Mouse (Mus musculus): ENCODE results near the gene Ptov1. TPM values are rescaled to one million over a fixed set of nuclear protein-coding genes. Genes with fewer than 3 reads are reported as not detected.
"Not testable (repeated sequence)": the region's sequence is repeated elsewhere in the genome, so short reads cannot be mapped to it uniquely, and the experiment has no call there.

Gene Ptov1
- polyA plus RNA-seq, 1 experiment = 212 TPM

GRCm38 (mm10) chr7:44890180-44890579 lies 20.6 kb upstream of the Ptov1 start:
- no peak for DNase-seq
- TF ChIP-seq POLR2A (IDR thresholded peaks at IDR 0.05; ENCODE audit: low read depth, low read length) (no peak), CTCF (conservative IDR thresholded peaks at IDR 0.05; ENCODE audit: insufficient read depth, insufficient read length, low read depth, low read length) (no peak)
- H3K27ac ChIP-seq (ENCODE audit: insufficient read depth, low read depth, low read length) = no peak overlapping the region
- H3K4me1 ChIP-seq (ENCODE audit: control insufficient read depth, insufficient read depth, low read length) = peaks cover 11% of the 10 kb centered on the region
- WGBS = 66% methylated on average over 7 of the region's 7 CpGs
- H3K4me3 ChIP-seq (ENCODE audit: insufficient read depth, low read depth, low read length) = no peak overlapping the region
- H3K27me3 ChIP-seq (replicated peaks; ENCODE audit: control insufficient read depth, insufficient read depth, low read length) = no peaks in the 10 kb centered on the region
- no peaks in the 10 kb centered on the region for H3K36me3 ChIP-seq (ENCODE audit: control insufficient read depth, insufficient read depth, low read length)

- H3K27ac ChIP-seq (ENCODE audit: insufficient read depth, low read depth, low read length) = no peak overlapping the region
- H3K4me3 ChIP-seq (ENCODE audit: insufficient read depth, low read depth, low read length) = no peak overlapping the region
- peaks cover 9% of the 10 kb centered on the region for H3K4me1 ChIP-seq (ENCODE audit: control insufficient read depth, insufficient read depth, low read length)
- no peak for DNase-seq
- H3K36me3 ChIP-seq (ENCODE audit: control insufficient read depth, insufficient read depth, low read length) = peaks cover 2% of the 10 kb centered on the region; the same call in 1 of the 2 replicates
- no peak for TF ChIP-seq CTCF (conservative IDR thresholded peaks at IDR 0.05; ENCODE audit: insufficient read depth, insufficient read length, low read depth, low read length)
- WGBS = 47% methylated on average over 13 of the region's 13 CpGs
- no peaks in the 10 kb centered on the region for H3K27me3 ChIP-seq (replicated peaks; ENCODE audit: control insufficient read depth, insufficient read depth, low read length)
Measured at GRCm38 (mm10) chr7:44888256-44889105, 18.9 kb upstream of the Ptov1 start.

DNA sequence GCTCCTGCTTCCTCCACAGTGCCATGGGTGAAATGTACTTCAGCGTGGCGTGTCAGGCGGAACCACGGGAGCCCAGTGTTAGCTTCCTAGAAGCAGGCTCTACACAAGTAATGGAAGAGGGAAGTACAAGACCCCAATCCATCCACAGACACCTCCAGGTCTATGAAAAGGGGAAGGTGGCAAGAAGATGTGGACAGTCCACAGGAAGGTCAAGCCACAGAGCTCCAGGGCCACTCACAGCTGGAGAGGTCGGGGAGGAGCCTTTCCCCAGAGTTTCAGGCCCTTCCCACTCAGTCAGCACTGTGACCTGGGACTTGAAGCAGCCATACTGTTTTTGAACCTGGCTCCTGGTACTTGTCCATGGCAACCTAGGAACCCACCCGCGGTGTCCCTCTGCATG lies 17.4 kb upstream of the Ptov1 start:
- Histone ChIP-seq H3K27me3 (replicated peaks; ENCODE audit: control insufficient read depth, insufficient read depth, low read length) (no peaks in the 10 kb centered on the region), H3K27ac (ENCODE audit: insufficient read depth, low read depth, low read length) (no peak overlapping the region), H3K36me3 (ENCODE audit: control insufficient read depth, insufficient read depth, low read length) (peaks cover 2% of the 10 kb centered on the region; the same call in 1 of the 2 replicates), H3K4me1 (ENCODE audit: control insufficient read depth, insufficient read depth, low read length) (peaks cover 9% of the 10 kb centered on the region), H3K4me3 (ENCODE audit: insufficient read depth, low read depth, low read length) (no peak overlapping the region)
- no peak for DNase-seq
- WGBS = 84% methylated on average over 7 of the region's 7 CpGs
- TF ChIP-seq POLR2A (IDR thresholded peaks at IDR 0.05; ENCODE audit: low read depth, low read length) (no peak), CTCF (conservative IDR thresholded peaks at IDR 0.05; ENCODE audit: insufficient read depth, insufficient read length, low read depth, low read length) (no peak)

GRCm38 (mm10) chr7:44884637-44885036 lies 15.0 kb upstream of the Ptov1 start:
- Histone ChIP-seq H3K4me1 (ENCODE audit: control insufficient read depth, insufficient read depth, low read length) (no peaks in the 10 kb centered on the region), H3K4me3 (ENCODE audit: insufficient read depth, low read depth, low read length) (no peak overlapping the region), H3K36me3 (ENCODE audit: control insufficient read depth, insufficient read depth, low read length) (peaks cover 2% of the 10 kb centered on the region; the same call in 1 of the 2 replicates), H3K27ac (ENCODE audit: insufficient read depth, low read depth, low read length) (no peak overlapping the region), H3K27me3 (replicated peaks; ENCODE audit: control insufficient read depth, insufficient read depth, low read length) (no peaks in the 10 kb centered on the region)
- WGBS = 94% methylated on average over 5 of the region's 5 CpGs
- TF ChIP-seq POLR2A (IDR thresholded peaks at IDR 0.05; ENCODE audit: low read depth, low read length) (no peak), CTCF (conservative IDR thresholded peaks at IDR 0.05; ENCODE audit: insufficient read depth, insufficient read length, low read depth, low read length) (no peak)
- DNase-seq = no peak

- no peak for DNase-seq
- WGBS = 90% methylated on average over 3 of the region's 3 CpGs
- Histone ChIP-seq H3K27ac (ENCODE audit: insufficient read depth, low read depth, low read length) (no peak overlapping the region), H3K4me3 (ENCODE audit: insufficient read depth, low read depth, low read length) (no peak overlapping the region), H3K27me3 (replicated peaks; ENCODE audit: control insufficient read depth, insufficient read depth, low read length) (no peaks in the 10 kb centered on the region), H3K36me3 (ENCODE audit: control insufficient read depth, insufficient read depth, low read length) (peaks cover 2% of the 10 kb centered on the region; the same call in 1 of the 2 replicates), H3K4me1 (ENCODE audit: control insufficient read depth, insufficient read depth, low read length) (no peaks in the 10 kb centered on the region)
- TF ChIP-seq CTCF (conservative IDR thresholded peaks at IDR 0.05; ENCODE audit: insufficient read depth, insufficient read length, low read depth, low read length) (no peak), POLR2A (IDR thresholded peaks at IDR 0.05; ENCODE audit: low read depth, low read length) (no peak)
Measured at GRCm38 (mm10) chr7:44883036-44883435, 13.4 kb upstream of the Ptov1 start.

GRCm38 (mm10) chr7:44877833-44878232 lies 8.2 kb upstream of the Ptov1 start:
- H3K4me1 ChIP-seq (ENCODE audit: control insufficient read depth, insufficient read depth, low read length) = no peaks in the 10 kb centered on the region
- no peaks in the 10 kb centered on the region for H3K27me3 ChIP-seq (replicated peaks; ENCODE audit: control insufficient read depth, insufficient read depth, low read length)
- no peak for TF ChIP-seq POLR2A (IDR thresholded peaks at IDR 0.05; ENCODE audit: low read depth, low read length)
- no peak for TF ChIP-seq CTCF (conservative IDR thresholded peaks at IDR 0.05; ENCODE audit: insufficient read depth, insufficient read length, low read depth, low read length)
- H3K4me3 ChIP-seq (ENCODE audit: insufficient read depth, low read depth, low read length) = no peak overlapping the region
- H3K27ac ChIP-seq (ENCODE audit: insufficient read depth, low read depth, low read length) = no peak overlapping the region
- 82% methylated on average over 14 of the region's 14 CpGs for WGBS
- H3K36me3 ChIP-seq (ENCODE audit: control insufficient read depth, insufficient read depth, low read length) = no peaks in the 10 kb centered on the region; the same call in 1 of the 2 replicates
- DNase-seq = no peak

GRCm38 (mm10) chr7:44871774-44872173 lies 2.2 kb upstream of the Ptov1 start:
- H3K36me3 ChIP-seq (ENCODE audit: control insufficient read depth, insufficient read depth, low read length); H3K27me3 ChIP-seq (replicated peaks; ENCODE audit: control insufficient read depth, insufficient read depth, low read length); H3K27ac ChIP-seq (ENCODE audit: insufficient read depth, low read depth, low read length); DNase-seq; H3K4me3 ChIP-seq (ENCODE audit: insufficient read depth, low read depth, low read length): not testable (repeated sequence)
- WGBS = 89% methylated on average over 2 of the region's 2 CpGs
- H3K4me1 ChIP-seq (ENCODE audit: control insufficient read depth, insufficient read depth, low read length) = peaks cover 14% of the 10 kb centered on the region; the same call in 1 of the 2 replicates

All from kidney, adult 2 months (tissue).